Mouse (Mus musculus): ENCODE data around the gene Nab2.
"Not testable (repeated sequence)": the region's sequence is repeated elsewhere in the genome, so short reads cannot be mapped to it uniquely, and the experiment has no call there.

GRCm38 (mm10) chr10:127657617-127658016 lies 10.8 kb downstream of the Nab2 start:
- TF ChIP-seq POLR2A (IDR thresholded peaks at IDR 0.05; ENCODE audit: extremely low read depth, insufficient read depth, low read length); CTCF (IDR thresholded peaks at IDR 0.05; ENCODE audit: low read depth, low read length): not testable (repeated sequence)

Measured in liver, adult 2 months (tissue).